Mouse (Mus musculus) limb, embryonic 14.5 days (tissue): ENCODE measurements around the gene Gm10715. TPM values are rescaled to one million over a fixed set of nuclear protein-coding genes. Genes with fewer than 3 reads are reported as not detected.
A peak's percentile ranks its signal among the peaks of the same experiment; 100 is the strongest.
"Not testable (repeated sequence)": the region's sequence is repeated elsewhere in the genome, so short reads cannot be mapped to it uniquely, and the experiment has no call there.

Source experiments
- ATAC-seq: fragments of 200-750 bp; cut with Nextera tagmentation; 2 replicates; pipeline ENCODE4 v1.8.0; 2017; ENCODE audit warnings: low read depth, moderate number of reproducible peaks, moderate TSS enrichment; ENCODE audit not compliant: low FRiP score
- DNase-seq: peaks from one replicate; pipeline ENCODE4 v3.0.0-alpha.2; 2015; ENCODE audit warnings: low spot score
- H3K27ac ChIP-seq: fragments of 300-500 bp; sonication (generic); replicated peaks from 2 replicates; pipeline ENCODE4 v1.5.1; 2014; ENCODE audit warnings: low read depth, mild to moderate bottlenecking, low read length, moderate library complexity, mixed read lengths
- H3K27me3 ChIP-seq: fragments of 300-500 bp; sonication (generic); 2 replicates; pipeline ENCODE4 v1.6.1; 2014; ENCODE audit warnings: low read length, mixed read lengths; ENCODE audit not compliant: control insufficient read depth, insufficient read depth
- H3K36me3 ChIP-seq: fragments of 300-500 bp; sonication (generic); 2 replicates; pipeline ENCODE4 v1.6.1; 2014; ENCODE audit warnings: mild to moderate bottlenecking, low read length, moderate library complexity, mixed read lengths; ENCODE audit not compliant: control insufficient read depth, insufficient read depth
- H3K4me1 ChIP-seq: fragments of 300-500 bp; sonication (generic); 2 replicates; pipeline ENCODE4 v1.6.1; 2014; ENCODE audit warnings: antibody characterized with exemption, low read length, mixed read lengths; ENCODE audit not compliant: control insufficient read depth, insufficient read depth
- H3K4me2 ChIP-seq: fragments of 300-500 bp; sonication (generic); replicated peaks from 2 replicates; pipeline ENCODE4 v1.6.1; 2014; ENCODE audit warnings: low read depth, mild to moderate bottlenecking, low read length, moderate library complexity; ENCODE audit not compliant: severe bottlenecking
- H3K4me3 ChIP-seq: fragments of 300-500 bp; sonication (generic); replicated peaks from 2 replicates; pipeline ENCODE4 v1.5.1; 2014; ENCODE audit warnings: low read length
- H3K9ac ChIP-seq: fragments of 300-500 bp; sonication (generic); 2 replicates; pipeline ENCODE4 v1.6.1; 2014; ENCODE audit warnings: mild to moderate bottlenecking, low read depth, low read length, moderate library complexity; ENCODE audit not compliant: severe bottlenecking
- H3K9me3 ChIP-seq: fragments of 300-500 bp; sonication (generic); 2 replicates; pipeline ENCODE4 v1.6.1; 2016; ENCODE audit warnings: low read length; ENCODE audit not compliant: control insufficient read depth
- WGBS: fragments of 180-500 bp; shearing (Covaris S2); extraction: QIAGEN DNeasy Blood & Tissue Kit; methylation state at CpG from one replicate; pipeline ENCODE4 v1.1.7; 2014; 5-methylcytosine and 5-hydroxymethylcytosine counted together
- polyA plus RNA-seq, 2 experiments: library from polyadenylated mRNA; depleted of rRNA in 1 of 2; stranded (reverse) in 1 of 2; unstranded in 1 of 2; fragments of >200 nt; fragmentation: Nextera tagmentation in 1 of 2; extraction: Ambion mirVana in 1 of 2; gene quantifications; 2 replicates each; pipeline versions ENCODE4 v1.2.1 to v1.2.3; 2012 to 2014

Gm10715 gene
- polyA plus RNA-seq (2012; rRNA removed) (not detected in 2 replicates), polyA plus RNA-seq (2014; fragmentation: Nextera tagmentation; extraction: Ambion mirVana) (not detected in 2 replicates)

- H3K4me3 ChIP-seq, H3K27ac ChIP-seq, H3K4me2 ChIP-seq, H3K27me3 ChIP-seq, ATAC-seq, H3K9me3 ChIP-seq, DNase-seq, H3K36me3 ChIP-seq, H3K9ac ChIP-seq, H3K4me1 ChIP-seq: not testable (repeated sequence)
- WGBS, result 82% methylated on average over 6 of the region's 8 CpGs
Measured at GRCm38 (mm10) chr9:3036577-3036976, at the start of gene Gm10715. Gene Gm10715 (plus strand): TSS chr9:3036877.

DNA sequence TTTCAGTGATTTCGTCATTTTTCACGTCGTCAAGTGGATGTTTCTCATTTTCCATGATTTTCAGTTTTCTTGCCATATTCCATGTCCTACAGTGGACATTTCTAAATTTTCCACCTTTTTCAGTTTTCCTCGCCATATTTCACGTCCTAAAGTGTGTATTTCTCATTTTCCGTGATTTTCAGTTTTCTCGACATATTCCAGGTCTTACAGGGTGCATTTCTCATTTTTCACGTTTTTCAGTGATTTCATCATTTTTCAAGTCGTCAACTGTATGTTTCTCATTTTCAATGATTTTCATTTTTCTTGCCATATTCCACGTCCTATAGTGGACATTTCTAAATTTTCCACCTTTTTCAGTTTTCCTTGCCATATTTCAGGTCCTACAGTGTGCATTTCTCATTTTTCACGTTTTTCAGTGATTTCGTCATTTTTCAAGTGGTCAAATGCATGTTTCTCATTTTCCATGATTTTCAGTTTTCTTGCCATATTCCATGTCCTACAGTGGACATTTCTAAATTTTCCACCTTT is 36.2 kb upstream of the Gm10715 start, which contains the start of gene Gm10722:
Gene Gm10722 (plus strand): TSS at position 478 of the 528 bp plus-strand sequence.
- not testable (repeated sequence) for H3K27ac ChIP-seq, H3K4me3 ChIP-seq, H3K36me3 ChIP-seq, H3K4me1 ChIP-seq, H3K4me2 ChIP-seq, ATAC-seq, H3K9ac ChIP-seq, H3K27me3 ChIP-seq, H3K9me3 ChIP-seq
- DNase-seq, result peak; percentile 28
- WGBS, result 66% methylated on average over 12 of the region's 12 CpGs

DNA sequence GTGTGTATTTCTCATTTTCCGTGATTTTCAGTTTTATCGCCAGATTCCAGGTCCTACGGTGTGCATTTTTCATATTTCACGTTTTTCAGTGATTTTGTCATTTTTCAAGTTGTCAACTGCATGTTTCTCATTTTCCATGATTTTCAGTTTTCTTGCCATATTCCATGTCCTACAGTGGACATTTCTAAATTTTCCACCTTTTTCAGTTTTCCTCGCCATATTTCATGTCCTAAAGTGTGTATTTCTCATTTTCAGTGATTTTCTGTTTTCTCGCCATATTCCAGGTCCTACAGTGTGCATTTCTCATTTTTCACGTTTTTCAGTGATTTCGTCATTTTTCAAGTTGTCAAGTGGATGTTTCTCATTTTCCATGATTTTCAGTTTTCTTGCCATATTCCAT is 35.7 kb upstream of the Gm10715 start:
- H3K4me3 ChIP-seq, H3K4me1 ChIP-seq, H3K27ac ChIP-seq, H3K36me3 ChIP-seq, H3K27me3 ChIP-seq, H3K4me2 ChIP-seq, DNase-seq, H3K9me3 ChIP-seq, ATAC-seq, H3K9ac ChIP-seq: not testable (repeated sequence)
- 63% methylated on average over 8 of the region's 8 CpGs for WGBS

DNA sequence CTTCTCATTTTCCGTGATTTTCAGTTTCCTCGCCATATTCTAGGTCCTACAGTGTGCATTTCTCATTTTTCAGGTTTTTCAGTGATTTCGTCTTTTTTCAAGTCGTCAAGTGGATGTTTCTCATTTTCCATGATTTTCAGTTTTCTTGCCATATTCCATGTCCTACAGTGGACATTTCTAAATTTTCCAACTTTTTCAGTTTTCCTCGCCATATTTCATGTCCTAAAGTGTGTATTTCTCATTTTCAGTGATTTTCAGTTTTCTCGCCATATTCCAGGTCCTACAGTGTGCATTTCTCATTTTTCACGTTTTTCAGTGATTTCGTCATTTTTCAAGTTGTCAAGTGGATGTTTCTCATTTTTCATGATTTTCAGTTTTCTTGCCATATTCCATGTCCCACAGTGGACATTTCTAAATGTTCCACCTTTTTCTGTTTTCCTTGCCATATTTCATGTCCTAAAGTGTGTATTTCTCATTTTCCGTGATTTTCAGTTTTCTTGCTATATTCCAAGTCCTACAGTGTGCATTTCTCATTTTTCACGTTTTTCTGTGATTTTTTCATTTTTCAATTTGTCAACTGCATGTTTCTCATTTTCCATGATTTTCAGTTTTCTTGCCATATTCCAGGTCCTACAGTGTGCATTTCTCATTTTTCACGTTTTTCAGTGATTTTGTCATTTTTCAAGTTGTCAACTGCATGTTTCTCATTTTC is 34.6 kb upstream of the Gm10715 start:
- ATAC-seq (peak; percentile 85), DNase-seq (peak; percentile 41)
- H3K4me1 ChIP-seq, H3K4me3 ChIP-seq, H3K4me2 ChIP-seq, H3K9me3 ChIP-seq, H3K27ac ChIP-seq, H3K27me3 ChIP-seq, H3K36me3 ChIP-seq, H3K9ac ChIP-seq: not testable (repeated sequence)
- 58% methylated on average over 8 of the region's 11 CpGs for WGBS

DNA sequence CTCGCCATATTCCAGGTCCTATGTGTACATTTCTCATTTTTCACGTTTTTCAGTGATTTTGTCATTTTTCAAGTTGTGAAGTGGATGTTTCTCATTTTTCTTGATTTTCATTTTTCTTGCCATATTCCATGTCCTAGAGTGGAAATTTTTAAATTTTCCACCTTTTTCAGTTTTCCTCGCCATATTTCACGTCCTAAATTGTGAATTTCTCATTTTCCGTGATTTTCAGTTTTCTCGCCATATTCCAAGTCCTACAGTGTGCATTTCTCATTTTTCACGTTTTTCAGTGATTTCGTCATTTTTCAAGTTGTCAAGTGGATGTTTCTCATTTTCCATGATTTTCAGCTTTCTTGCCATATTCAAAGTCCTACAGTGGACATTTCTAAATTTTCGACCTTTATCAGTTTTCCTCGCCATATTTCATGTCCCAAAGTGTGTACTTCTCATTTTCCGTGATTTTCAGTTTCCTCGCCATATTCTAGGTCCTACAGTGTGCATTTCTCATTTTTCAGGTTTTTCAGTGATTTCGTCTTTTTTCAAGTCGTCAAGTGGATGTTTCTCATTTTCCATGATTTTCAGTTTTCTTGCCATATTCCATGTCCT is 33.8 kb upstream of the Gm10715 start, which contains the start of gene Gm11168:
Gene Gm11168 (plus strand): TSS at position 553 of the 603 bp plus-strand sequence.
- 69% methylated on average over 6 of the region's 14 CpGs for WGBS
- not testable (repeated sequence) for DNase-seq, H3K4me2 ChIP-seq, H3K4me1 ChIP-seq, H3K9me3 ChIP-seq, H3K4me3 ChIP-seq, H3K9ac ChIP-seq, H3K27me3 ChIP-seq, H3K27ac ChIP-seq, H3K36me3 ChIP-seq, ATAC-seq

DNA sequence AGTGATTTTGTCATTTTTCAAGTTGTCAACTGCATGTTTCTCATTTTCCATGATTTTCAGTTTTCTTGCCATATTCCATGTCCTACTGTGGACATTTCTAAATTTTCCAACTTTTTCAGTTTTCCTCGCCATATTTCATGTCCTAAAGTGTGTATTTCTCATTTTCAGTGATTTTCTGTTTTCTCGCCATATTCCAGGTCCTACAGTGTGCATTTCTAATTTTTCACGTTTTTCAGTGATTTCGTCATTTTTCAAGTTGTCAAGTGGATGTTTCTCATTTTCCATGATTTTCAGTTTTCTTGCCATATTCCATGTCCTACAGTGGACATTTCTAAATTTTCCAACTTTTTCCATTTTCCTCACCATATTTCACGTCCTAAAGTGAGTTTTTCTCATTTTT is 30.5 kb upstream of the Gm10715 start:
- not testable (repeated sequence) for H3K4me2 ChIP-seq, H3K4me1 ChIP-seq, H3K27ac ChIP-seq, DNase-seq, H3K36me3 ChIP-seq, ATAC-seq, H3K27me3 ChIP-seq, H3K9me3 ChIP-seq, H3K4me3 ChIP-seq, H3K9ac ChIP-seq
- 77% methylated on average over 1 of the region's 5 CpGs for WGBS

- H3K4me2 ChIP-seq, H3K9ac ChIP-seq, H3K27ac ChIP-seq, H3K9me3 ChIP-seq, H3K36me3 ChIP-seq, H3K4me3 ChIP-seq, H3K4me1 ChIP-seq, H3K27me3 ChIP-seq, DNase-seq: not testable (repeated sequence)
- ATAC-seq, result peak; percentile 61; the same call in 1 of the 2 replicates
- WGBS, result 70% methylated on average over 8 of the region's 8 CpGs
Measured at GRCm38 (mm10) chr9:3006636-3007035, 30.0 kb upstream of the Gm10715 start.

- not testable (repeated sequence) for H3K9ac ChIP-seq, H3K4me2 ChIP-seq, ATAC-seq, H3K9me3 ChIP-seq, H3K4me3 ChIP-seq, H3K27ac ChIP-seq, H3K4me1 ChIP-seq, H3K27me3 ChIP-seq, H3K36me3 ChIP-seq
- WGBS, result 74% methylated on average over 7 of the region's 9 CpGs
- DNase-seq, result peak; percentile 2
Measured at GRCm38 (mm10) chr9:3007272-3007671, 29.4 kb upstream of the Gm10715 start.
